Mouse (Mus musculus) c-Kit-positive CD71-positive TER-119-negative erythroid progenitor cells, embryonic 14.5 days (primary cell): Measurements from ENCODE around the gene Fam69a.

Experiments
- DNase-seq: peaks from one replicate; pipeline ENCODE4 v3.0.0-alpha.2; 2013; ENCODE audit warnings: low read depth

The Fam69a gene

DNA sequence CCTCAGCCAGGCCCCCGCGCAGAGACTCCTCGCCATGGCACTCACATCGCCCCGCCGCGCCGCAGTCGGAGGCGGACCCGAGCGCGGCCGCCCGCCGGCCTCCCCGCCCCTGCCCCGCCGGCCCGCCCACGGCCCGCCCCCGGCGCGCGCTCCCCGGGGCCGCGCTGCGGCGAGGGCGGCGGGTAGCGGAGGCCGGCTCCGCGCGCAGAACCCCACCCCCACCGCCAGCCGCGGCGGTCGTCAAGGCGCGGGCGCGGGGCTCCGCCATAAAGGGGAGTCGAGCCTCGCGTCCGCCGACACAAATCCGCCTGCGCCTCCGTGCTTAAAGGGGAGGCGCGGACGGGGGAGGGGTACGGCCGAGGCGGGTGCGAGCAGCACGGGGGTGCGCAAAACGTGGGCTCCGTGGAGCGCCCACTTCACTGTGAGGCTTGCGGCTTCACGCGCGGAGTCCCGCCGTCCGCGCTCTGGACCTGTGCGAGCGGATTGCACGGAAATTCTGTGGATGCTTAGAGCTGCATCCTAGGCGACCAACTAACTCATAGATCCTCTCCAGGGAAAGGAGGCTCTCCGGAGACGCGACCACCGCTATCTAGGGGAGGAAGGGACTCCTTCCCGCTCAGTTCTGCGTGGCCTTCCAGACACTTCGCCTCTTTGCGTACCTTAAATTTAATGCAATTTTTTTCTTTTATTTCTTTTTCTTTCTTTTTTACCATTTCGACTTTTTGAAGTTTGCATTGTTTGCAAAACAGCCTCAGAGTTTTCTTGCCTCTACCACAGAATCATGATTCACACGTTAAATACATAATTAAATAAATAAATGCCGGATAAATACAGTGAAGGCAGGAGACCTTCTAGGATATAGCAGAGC is at the start of gene Fam69a:
Gene Fam69a, minus strand, starts transcription at position 119 of the 868 bp plus-strand sequence.
- DNase-seq = peak; percentile 66

GRCm38 (mm10) chr5:108035523-108035922 is 48.6 kb upstream of the Fam69a start:
- DNase-seq = no peak

- peak; percentile 44 for DNase-seq
Observed at GRCm38 (mm10) chr5:108034194-108034593, 47.3 kb upstream of the Fam69a start.

DNA sequence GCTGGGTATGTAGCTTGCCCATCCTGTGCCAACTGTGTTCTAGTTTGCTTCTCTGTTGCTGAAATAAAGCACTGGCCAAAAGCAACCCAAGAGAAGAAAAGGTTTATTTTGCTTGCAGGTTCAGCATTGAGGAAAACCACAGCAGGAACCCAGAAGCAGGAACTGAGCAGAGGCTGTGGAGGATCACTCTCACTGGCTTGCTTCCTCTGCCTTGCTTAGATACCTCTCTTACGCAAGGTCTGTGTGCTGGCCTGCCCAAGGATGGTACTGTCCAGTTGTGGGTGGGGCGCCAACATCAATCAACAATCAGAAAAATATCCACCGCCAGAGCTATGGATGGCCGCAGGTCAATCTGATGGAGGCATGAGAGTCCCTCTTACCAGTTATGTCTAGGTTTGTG is 44.4 kb upstream of the Fam69a start:
- DNase-seq = no peak

DNA sequence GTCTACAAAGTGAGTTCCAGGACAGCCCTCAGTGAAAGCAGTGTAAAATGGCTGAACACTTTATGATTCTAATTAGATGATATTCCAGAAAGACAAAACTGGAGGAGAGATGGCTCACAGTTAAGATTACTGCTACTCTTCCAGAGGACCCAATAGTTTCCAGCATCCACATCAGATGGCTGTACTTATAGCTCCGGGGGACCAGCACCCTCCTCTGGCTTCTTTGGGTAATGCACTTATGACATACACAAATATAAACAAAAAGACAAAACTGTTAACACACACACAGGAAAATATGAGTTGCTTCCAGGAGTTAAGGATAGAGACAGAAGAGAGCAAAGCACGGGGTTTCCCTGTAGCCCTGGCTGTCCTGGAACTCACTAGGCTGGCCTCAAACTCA is 43.1 kb upstream of the Fam69a start:
- DNase-seq = peak; percentile 41

- peak; percentile 54 for DNase-seq
Observed at GRCm38 (mm10) chr5:108028797-108029536, 42.1 kb upstream of the Fam69a start.

DNA sequence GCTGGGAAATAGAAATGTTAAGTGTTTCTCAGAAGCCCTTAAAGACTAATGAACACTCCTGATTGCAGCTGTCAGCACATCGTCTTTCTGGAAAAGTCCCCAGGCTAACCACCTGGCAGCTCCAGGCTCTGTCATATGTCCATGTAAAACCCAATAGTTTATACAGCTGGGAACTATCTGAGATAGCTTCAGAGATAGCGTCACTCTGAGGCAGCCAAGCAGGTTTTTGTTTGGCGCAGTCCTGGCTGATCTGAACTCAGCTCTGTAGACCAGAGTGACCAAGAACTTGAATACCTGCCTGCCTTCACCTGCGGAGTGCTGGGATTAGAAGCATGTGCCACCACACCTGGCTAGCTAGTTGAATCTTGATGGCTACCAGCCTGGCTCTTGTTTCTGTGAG is 41.3 kb upstream of the Fam69a start:
- no peak for DNase-seq

GRCm38 (mm10) chr5:108021346-108021745 is 34.5 kb upstream of the Fam69a start:
- DNase-seq = no peak

GRCm38 (mm10) chr5:108019367-108019766 is 32.5 kb upstream of the Fam69a start:
- DNase-seq = no peak

DNA sequence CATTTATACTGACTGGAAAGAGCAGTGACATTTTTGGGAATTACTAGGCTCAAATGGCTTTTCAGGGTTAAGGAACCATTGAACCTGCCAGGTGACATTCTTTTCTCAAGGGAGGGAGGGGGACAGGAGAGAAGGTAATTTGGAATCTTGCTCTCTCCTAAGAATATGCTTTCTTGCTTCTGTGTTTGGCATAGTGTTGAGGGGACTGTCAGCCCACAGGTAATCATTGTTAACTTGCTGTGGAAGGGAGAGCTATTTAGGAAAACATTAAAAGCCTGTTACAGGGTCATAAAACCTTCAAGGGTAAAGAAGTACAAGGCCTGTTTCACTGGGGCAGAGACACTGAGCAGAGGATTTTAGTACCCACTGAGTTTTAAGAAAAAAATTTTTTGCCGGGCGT is 30.3 kb upstream of the Fam69a start:
- no peak for DNase-seq

- DNase-seq = no peak
Observed at GRCm38 (mm10) chr5:108015422-108015821, 28.5 kb upstream of the Fam69a start.

GRCm38 (mm10) chr5:108014173-108014572 is 27.3 kb upstream of the Fam69a start:
- DNase-seq = no peak

- no peak for DNase-seq
Observed at GRCm38 (mm10) chr5:108009721-108010120, 22.8 kb upstream of the Fam69a start.

- DNase-seq = peak; percentile 34
Observed at GRCm38 (mm10) chr5:108005134-108005533, 18.2 kb upstream of the Fam69a start.

GRCm38 (mm10) chr5:108002734-108003133 is 15.8 kb upstream of the Fam69a start:
- no peak for DNase-seq

GRCm38 (mm10) chr5:108000776-108001548 is 14.1 kb upstream of the Fam69a start:
- peak; percentile 58 for DNase-seq

DNA sequence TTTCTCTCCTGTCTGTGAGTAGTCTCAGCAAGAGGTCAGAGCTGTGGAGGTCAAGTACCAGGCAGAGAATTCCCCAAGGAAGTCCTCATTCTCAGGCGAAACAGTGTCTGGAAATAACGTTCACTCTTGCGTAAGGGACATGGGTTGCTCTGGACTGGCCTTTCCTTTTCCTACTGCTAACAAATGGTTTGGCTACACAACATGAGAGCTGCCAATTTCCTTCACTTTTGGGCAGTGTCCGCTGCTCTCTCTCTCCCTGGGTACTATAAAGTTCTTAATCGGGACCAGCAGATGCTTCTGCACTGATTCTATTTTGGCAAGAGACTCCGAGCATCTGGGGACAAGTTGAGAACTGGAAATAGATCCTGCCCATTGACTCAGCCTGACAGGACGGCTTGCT is 10.8 kb upstream of the Fam69a start:
- DNase-seq = no peak

- DNase-seq = no peak
Observed at GRCm38 (mm10) chr5:107995936-107996335, 9.1 kb upstream of the Fam69a start.

- DNase-seq = no peak
Observed at GRCm38 (mm10) chr5:107987835-107988251, 958 bp upstream of the Fam69a start.

- DNase-seq = peak; percentile 71
Observed at GRCm38 (mm10) chr5:107986255-107986966, 474 bp downstream of the Fam69a start.

DNA sequence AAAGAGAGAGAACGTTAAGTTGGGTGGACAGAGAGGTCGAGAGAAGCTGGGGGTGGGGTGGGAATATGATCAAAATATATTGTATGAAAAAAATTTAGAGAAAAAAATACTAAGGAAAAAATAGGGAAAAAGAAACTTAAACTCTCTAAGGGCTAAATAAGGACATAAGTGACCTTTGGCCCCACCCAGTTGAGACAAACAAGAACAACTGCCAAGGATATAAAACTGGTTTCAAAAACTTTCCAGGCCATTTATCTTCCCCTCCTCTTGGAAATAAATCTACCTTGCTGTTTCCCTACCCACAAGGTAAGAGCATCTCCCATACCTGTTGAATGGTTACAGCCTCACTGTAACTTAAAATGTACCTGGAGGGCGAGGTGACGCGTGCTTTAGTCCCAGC is 2.9 kb downstream of the Fam69a start:
- DNase-seq = no peak

DNA sequence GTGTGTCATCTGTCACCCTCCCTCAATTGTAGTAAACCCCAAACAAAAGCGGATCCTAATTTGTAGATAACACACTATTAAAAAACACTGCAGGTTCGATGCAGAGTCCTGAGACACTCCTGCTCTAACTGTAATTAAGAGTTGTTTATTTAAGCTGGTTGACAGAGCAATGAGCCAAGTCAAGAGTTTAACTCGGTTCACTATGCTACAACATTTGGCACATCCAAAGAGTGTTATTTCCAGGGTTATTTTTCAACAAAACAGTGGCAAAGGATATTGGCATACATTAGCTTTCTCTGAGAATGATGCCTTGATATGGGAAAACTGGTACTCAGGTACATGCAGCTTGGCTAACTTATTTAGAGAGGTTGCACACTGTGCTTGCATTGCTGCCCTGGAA is 4.9 kb downstream of the Fam69a start:
- DNase-seq = no peak
